Mouse (Mus musculus) midbrain, embryonic 16.5 days (tissue): ENCODE measurements around the gene Car9. TPM values are rescaled to one million over a fixed set of nuclear protein-coding genes. Genes with fewer than 3 reads are reported as not detected.
A peak's percentile ranks its signal among the peaks of the same experiment; 100 is the strongest.

ENCODE experiments used
- ATAC-seq: fragments of 200-750 bp; cut with Nextera tagmentation; 2 replicates; pipeline ENCODE4 v1.8.0; 2017; ENCODE audit warnings: moderate TSS enrichment
- H3K27ac ChIP-seq: fragments of 300-500 bp; sonication (generic); 2 replicates; pipeline ENCODE4 v1.5.1; 2014; ENCODE audit warnings: mild to moderate bottlenecking, low read length, mixed read lengths
- H3K27me3 ChIP-seq: fragments of 300-500 bp; sonication (generic); 2 replicates; pipeline ENCODE4 v1.6.1; 2014; ENCODE audit warnings: low read depth, low read length, mixed read lengths; ENCODE audit not compliant: control insufficient read depth, insufficient read depth
- H3K36me3 ChIP-seq: fragments of 300-500 bp; sonication (generic); 2 replicates; pipeline ENCODE4 v1.6.1; 2014; ENCODE audit warnings: mild to moderate bottlenecking, low read length, moderate library complexity, mixed read lengths; ENCODE audit not compliant: control insufficient read depth, insufficient read depth
- H3K4me1 ChIP-seq: fragments of 300-500 bp; sonication (generic); 2 replicates; pipeline ENCODE4 v1.6.1; 2014; ENCODE audit warnings: mild to moderate bottlenecking, low read length, mixed read lengths; ENCODE audit not compliant: control insufficient read depth, insufficient read depth
- H3K4me2 ChIP-seq: fragments of 300-500 bp; sonication (generic); 2 replicates; pipeline ENCODE4 v1.6.1; 2014; ENCODE audit warnings: mild to moderate bottlenecking, low read length, mixed read lengths
- H3K4me3 ChIP-seq: fragments of 300-500 bp; sonication (generic); 2 replicates; pipeline ENCODE4 v1.5.1; 2014; ENCODE audit warnings: low read depth, mild to moderate bottlenecking, low read length, moderate library complexity, mixed read lengths
- H3K9ac ChIP-seq: fragments of 300-500 bp; sonication (generic); 2 replicates; pipeline ENCODE4 v1.6.1; 2014; ENCODE audit warnings: low read depth, low read length, mixed read lengths
- H3K9me3 ChIP-seq: fragments of 300-500 bp; sonication (generic); replicated peaks from 2 replicates; pipeline ENCODE4 v1.6.1; 2014; ENCODE audit warnings: mild to moderate bottlenecking, low read length, mixed read lengths; ENCODE audit not compliant: control insufficient read depth, poor library complexity, severe bottlenecking
- WGBS: fragments of 180-500 bp; shearing (Covaris S2); extraction: QIAGEN DNeasy Blood & Tissue Kit; methylation state at CpG from one replicate; pipeline ENCODE4 v1.1.7; 2014; 5-methylcytosine and 5-hydroxymethylcytosine counted together
- polyA plus RNA-seq: library from polyadenylated mRNA; unstranded; fragments of >200 nt; fragmentation: Nextera tagmentation; extraction: Ambion mirVana; gene quantifications from 2 replicates; pipeline ENCODE4 v1.2.1, GENCODE M21; 2015

Gene Car9
- polyA plus RNA-seq, 1 experiment from 2014 or later: 0.21 TPM

- Histone ChIP-seq H3K27me3 (no peaks in the 10 kb centered on the region), H3K9me3 (no peaks in the 10 kb centered on the region), H3K4me3 (no peak overlapping the region), H3K36me3 (peaks cover 7% of the 10 kb centered on the region), H3K27ac (no peak overlapping the region), H3K9ac (no peak overlapping the region; the same call in 1 of the 2 replicates), H3K4me1 (peaks cover 45% of the 10 kb centered on the region), H3K4me2 (peak overlapping the region; percentile 77; the same call in 1 of the 2 replicates)
- no peak for ATAC-seq
- 51% methylated on average over 6 of the region's 6 CpGs for WGBS
Observed at GRCm38 (mm10) chr4:43560243-43560611, 53.5 kb downstream of the Car9 start.

GRCm38 (mm10) chr4:43560976-43561375, 54.2 kb downstream of the Car9 start:
- Histone ChIP-seq H3K4me1 (peaks cover 45% of the 10 kb centered on the region), H3K36me3 (peaks cover 9% of the 10 kb centered on the region), H3K9ac (peak overlapping the region; percentile 86), H3K4me2 (peak overlapping the region; percentile 77), H3K27ac (no peak overlapping the region), H3K9me3 (no peaks in the 10 kb centered on the region), H3K27me3 (no peaks in the 10 kb centered on the region), H3K4me3 (peak overlapping the region; percentile 62)
- 38% methylated on average over 2 of the region's 2 CpGs for WGBS
- no peak for ATAC-seq

- H3K36me3 ChIP-seq: peaks cover 14% of the 10 kb centered on the region
- peak overlapping the region; percentile 77 for H3K4me2 ChIP-seq
- H3K9ac ChIP-seq: peak overlapping the region; percentile 86
- H3K27ac ChIP-seq: peak overlapping the region; percentile 95
- ATAC-seq: peak; percentile 34; the same call in 1 of the 2 replicates
- H3K4me1 ChIP-seq: peaks cover 45% of the 10 kb centered on the region
- H3K27me3 ChIP-seq: no peaks in the 10 kb centered on the region
- H3K9me3 ChIP-seq: no peaks in the 10 kb centered on the region
- H3K4me3 ChIP-seq: peak overlapping the region; percentile 62
- 2% methylated on average over 16 of the region's 16 CpGs for WGBS
Observed at GRCm38 (mm10) chr4:43561436-43561996, 54.8 kb downstream of the Car9 start.

- H3K4me2 ChIP-seq: peak within 1 kb of the TSS; percentile 87
- H3K27me3 ChIP-seq: no peaks in the 10 kb centered on the region
- peak within 1 kb of the TSS; percentile 86 for H3K9ac ChIP-seq
- H3K9me3 ChIP-seq: no peaks in the 10 kb centered on the region
- H3K4me3 ChIP-seq: peak within 1 kb of the TSS; percentile 62
- H3K4me1 ChIP-seq: peaks cover 45% of the 10 kb centered on the region
- H3K27ac ChIP-seq: peak within 1 kb of the TSS; percentile 95
- WGBS: under 1% methylated on average over 62 of the region's 62 CpGs
- peaks cover 21% of the 10 kb centered on the region for H3K36me3 ChIP-seq
- ATAC-seq: peak; percentile 97
Observed at GRCm38 (mm10) chr4:43561997-43562768, 55.4 kb downstream of the Car9 start, which contains the start of the genes Creb3 and Tln1. Gene Creb3, plus strand, starts transcription at chr4:43562332. Gene Tln1, minus strand, starts transcription at chr4:43562691.

DNA sequence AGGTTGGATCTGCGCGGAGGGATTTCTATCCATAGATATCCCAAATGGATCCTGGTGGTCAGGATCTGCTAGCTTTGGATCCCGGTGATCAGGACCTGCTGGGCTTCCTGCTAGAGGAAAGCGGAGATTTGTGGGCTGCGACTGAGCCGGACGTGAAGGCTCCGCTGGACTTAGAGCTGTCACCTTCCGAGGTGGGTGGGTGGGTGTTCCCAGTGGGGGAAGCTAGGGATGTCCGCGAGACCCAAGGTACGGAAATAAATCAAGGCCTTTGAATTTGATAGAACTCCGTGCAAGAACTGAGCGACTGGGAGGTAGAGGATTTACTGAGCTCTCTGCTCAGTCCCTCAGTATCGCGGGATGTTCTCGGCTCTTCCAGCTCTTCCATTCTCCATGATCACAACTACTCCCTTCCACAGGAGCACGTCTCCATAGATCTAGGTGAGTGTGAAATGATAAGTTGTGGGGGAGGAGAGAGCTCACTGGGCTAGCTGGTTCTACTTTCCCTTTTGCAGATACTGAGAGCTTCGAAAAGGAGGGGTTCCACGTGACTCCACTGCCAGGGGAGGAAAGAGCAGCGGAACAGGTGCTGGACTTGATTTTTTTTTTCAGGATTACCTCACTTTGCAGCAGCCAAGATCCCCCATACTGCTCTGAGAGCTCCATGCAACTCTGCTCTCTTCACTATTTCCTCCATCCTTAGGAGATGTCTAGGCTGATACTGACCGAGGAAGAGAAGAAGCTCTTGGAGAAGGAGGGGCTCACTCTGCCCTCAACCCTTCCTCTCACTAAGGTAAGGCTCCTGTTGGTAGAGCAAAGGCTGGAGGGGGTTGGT, 56.2 kb downstream of the Car9 start:
- Histone ChIP-seq H3K27me3 (no peaks in the 10 kb centered on the region), H3K4me1 (peaks cover 43% of the 10 kb centered on the region), H3K27ac (peak overlapping the region; percentile 95), H3K9me3 (no peaks in the 10 kb centered on the region), H3K4me2 (peak overlapping the region; percentile 87), H3K4me3 (peak overlapping the region; percentile 62), H3K9ac (peak overlapping the region; percentile 86), H3K36me3 (peaks cover 26% of the 10 kb centered on the region)
- WGBS: 5% methylated on average over 22 of the region's 22 CpGs
- ATAC-seq: peak; percentile 21

Other genes with a start within 250 kb of the Car9 start
- gene Atp8b5, start 239.8 kb upstream of the Car9 start, polyA plus RNA-seq: 0.72 and 0.90 TPM in 2 replicates
- 85.4 and 89.0 TPM in 2 replicates for gene Rusc2, start 125.0 kb upstream of the Car9 start, polyA plus RNA-seq
- gene Fam166b, start 77.8 kb upstream of the Car9 start, polyA plus RNA-seq: 1.6 and 2.3 TPM in 2 replicates
- 10.7 and 11.2 TPM in 2 replicates for gene Tesk1, start 65.0 kb upstream of the Car9 start, polyA plus RNA-seq
- 5.0 and 5.8 TPM in 2 replicates for gene Cd72, start 52.3 kb upstream of the Car9 start, polyA plus RNA-seq
- gene Sit1, start 23.2 kb upstream of the Car9 start, polyA plus RNA-seq: not detected in 2 replicates
- 81.1 and 90.3 TPM in 2 replicates for gene Ccdc107, start 14.1 kb upstream of the Car9 start, polyA plus RNA-seq
- 4.4 and 7.3 TPM in 2 replicates for gene Arhgef39, start 7.3 kb upstream of the Car9 start, polyA plus RNA-seq
- gene Tpm2, start 16.8 kb downstream of the Car9 start, polyA plus RNA-seq: 7.3 and 8.3 TPM in 2 replicates
- 83.4 and 83.7 TPM in 2 replicates for gene Creb3, start 55.4 kb downstream of the Car9 start, polyA plus RNA-seq
- gene Tln1, start 55.7 kb downstream of the Car9 start, polyA plus RNA-seq: 59.3 and 62.9 TPM in 2 replicates
- 15.2 and 22.5 TPM in 2 replicates for gene Rgp1, start 71.7 kb downstream of the Car9 start, polyA plus RNA-seq
- gene Gba2, start 71.9 kb downstream of the Car9 start, polyA plus RNA-seq: 61.3 and 61.9 TPM in 2 replicates
- gene Msmp, start 77.5 kb downstream of the Car9 start, polyA plus RNA-seq: 1.1 TPM in 1 of 2 replicates, not detected in the other
- gene Npr2, start 125.0 kb downstream of the Car9 start, polyA plus RNA-seq: 13.5 and 14.7 TPM in 2 replicates
- 8.3 and 11.8 TPM in 2 replicates for gene Spag8, start 146.6 kb downstream of the Car9 start, polyA plus RNA-seq
- 57.9 and 61.0 TPM in 2 replicates for gene Hint2, start 149.5 kb downstream of the Car9 start, polyA plus RNA-seq
- 14.9 and 15.8 TPM in 2 replicates for gene Tmem8b, start 162.0 kb downstream of the Car9 start, polyA plus RNA-seq
- gene Fam221b, start 162.2 kb downstream of the Car9 start, polyA plus RNA-seq: 0.97 and 1.1 TPM in 2 replicates
- gene Olfr70, start 193.8 kb downstream of the Car9 start, polyA plus RNA-seq: not detected in 2 replicates
- 0.06 TPM in 1 of 2 replicates, not detected in the other for gene Olfr71, start 203.3 kb downstream of the Car9 start, polyA plus RNA-seq
- 0.29 and 0.34 TPM in 2 replicates for gene Hrct1, start 220.2 kb downstream of the Car9 start, polyA plus RNA-seq
- gene Spaar, start 223.1 kb downstream of the Car9 start, polyA plus RNA-seq: 0.15 TPM in 1 of 2 replicates, not detected in the other